Mouse (Mus musculus) ES-Bruce4 (cell line): ENCODE measurements at regions not wholly inside any gene's neighbourhood (a gene's known extent, or its start where the extent isn't known, plus 50 kb on each side); places are given as distances from the start of the nearest gene placed in this dataset.

Source experiments
- H3K27ac ChIP-seq: 2 replicates; pipeline ENCODE4 v1.5.1; 2012; ENCODE audit warnings: low read length, inconsistent platforms; ENCODE audit not compliant: insufficient read depth
- H3K27me3 ChIP-seq: 2 replicates; pipeline ENCODE4 v1.6.1; 2012; ENCODE audit warnings: mild to moderate bottlenecking, low read length, inconsistent platforms; ENCODE audit not compliant: control insufficient read depth, poor library complexity, insufficient read depth, severe bottlenecking
- H3K36me3 ChIP-seq: 2 replicates; pipeline ENCODE4 v1.6.1; 2012; ENCODE audit warnings: inconsistent platforms, mild to moderate bottlenecking, low read length, moderate library complexity; ENCODE audit not compliant: control insufficient read depth, poor library complexity, insufficient read depth, severe bottlenecking
- H3K4me1 ChIP-seq: one replicate; pipeline ENCODE4 v1.8.1; 2011; ENCODE audit warnings: low read length; ENCODE audit not compliant: control insufficient read depth, insufficient read depth
- H3K4me3 ChIP-seq: 2 replicates; pipeline ENCODE4 v1.5.1; 2011; ENCODE audit warnings: low read depth, mild to moderate bottlenecking, low read length
- H3K9ac ChIP-seq: 2 replicates; pipeline ENCODE4 v1.6.1; 2012; ENCODE audit warnings: low read depth, mild to moderate bottlenecking, inconsistent platforms; ENCODE audit not compliant: poor library complexity, severe bottlenecking
- H3K9me3 ChIP-seq: replicated peaks from 2 replicates; pipeline ENCODE4 v1.6.1; 2012; ENCODE audit warnings: mild to moderate bottlenecking, low read length, inconsistent platforms; ENCODE audit not compliant: control insufficient read depth, poor library complexity, insufficient read depth, severe bottlenecking
- CTCF ChIP-seq: IDR thresholded peaks from one replicate; pipeline ENCODE4 v1.8.1; 2011; ENCODE audit warnings: low read depth, low read length
- EP300 ChIP-seq: IDR thresholded peaks from 2 replicates; pipeline ENCODE4 v1.6.1; 2011; ENCODE audit warnings: low read depth, low read length; ENCODE audit not compliant: insufficient read depth
- POLR2A ChIP-seq: IDR thresholded peaks from one replicate; pipeline ENCODE4 v1.8.1; 2011; ENCODE audit warnings: low read length; ENCODE audit not compliant: insufficient read depth

DNA sequence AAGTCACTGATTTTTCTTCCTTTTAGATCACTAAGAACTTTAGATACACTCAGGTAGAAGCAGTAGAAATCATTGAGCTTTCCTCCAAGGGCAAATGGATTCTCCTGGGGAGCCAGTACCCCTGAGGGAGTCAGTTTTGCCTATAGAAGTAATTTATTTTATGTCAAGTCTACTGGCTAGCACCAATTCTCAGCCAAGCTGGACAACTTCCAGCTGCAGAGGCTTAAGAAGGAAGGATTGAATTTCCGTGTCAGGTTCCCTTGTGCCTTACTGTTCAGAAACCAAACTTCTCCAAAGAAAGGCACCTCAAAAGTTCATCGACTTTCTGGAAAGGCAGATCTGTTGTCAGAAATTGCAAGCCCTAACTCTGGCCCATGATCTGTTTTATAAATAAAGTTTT, 205.2 kb upstream of the A1bg start:
- no peaks in the 10 kb centered on the region for H3K36me3 ChIP-seq
- no peaks in the 10 kb centered on the region for H3K4me1 ChIP-seq
- no peak overlapping the region for H3K27ac ChIP-seq
- TF ChIP-seq POLR2A (no peak), CTCF (no peak), EP300 (no peak)
- H3K4me3 ChIP-seq, result no peak overlapping the region
- no peak overlapping the region for H3K9ac ChIP-seq
- no peaks in the 10 kb centered on the region for H3K27me3 ChIP-seq
- H3K9me3 ChIP-seq, result no peaks in the 10 kb centered on the region; the same call in 1 of the 2 replicates

DNA sequence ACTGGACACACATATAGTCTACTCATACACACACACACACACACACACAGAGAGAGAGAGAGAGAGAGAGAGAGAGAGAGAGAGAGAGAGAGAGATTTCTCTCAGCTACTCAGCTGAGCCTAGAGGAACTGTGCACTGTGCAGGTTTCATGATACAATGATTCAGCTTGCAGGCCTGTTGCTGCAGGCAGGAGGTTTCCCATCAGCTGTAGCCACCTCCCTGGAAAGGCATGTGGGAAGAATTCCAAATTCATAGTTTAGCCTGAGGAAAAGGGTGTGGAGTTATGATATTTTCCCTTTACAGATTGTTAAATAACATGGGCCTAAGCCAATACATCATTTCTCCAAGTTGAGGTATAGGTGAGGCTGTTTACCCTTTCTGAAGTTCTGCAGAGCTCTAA, 204.3 kb upstream of the A1bg start:
- H3K27ac ChIP-seq, result no peak overlapping the region
- no peaks in the 10 kb centered on the region for H3K4me1 ChIP-seq
- H3K9me3 ChIP-seq, result no peaks in the 10 kb centered on the region; the same call in 1 of the 2 replicates
- no peaks in the 10 kb centered on the region for H3K27me3 ChIP-seq
- no peak overlapping the region for H3K9ac ChIP-seq
- TF ChIP-seq EP300, result no peak
- TF ChIP-seq POLR2A, result no peak
- no peak for TF ChIP-seq CTCF
- H3K4me3 ChIP-seq, result no peak overlapping the region
- H3K36me3 ChIP-seq, result no peaks in the 10 kb centered on the region

DNA sequence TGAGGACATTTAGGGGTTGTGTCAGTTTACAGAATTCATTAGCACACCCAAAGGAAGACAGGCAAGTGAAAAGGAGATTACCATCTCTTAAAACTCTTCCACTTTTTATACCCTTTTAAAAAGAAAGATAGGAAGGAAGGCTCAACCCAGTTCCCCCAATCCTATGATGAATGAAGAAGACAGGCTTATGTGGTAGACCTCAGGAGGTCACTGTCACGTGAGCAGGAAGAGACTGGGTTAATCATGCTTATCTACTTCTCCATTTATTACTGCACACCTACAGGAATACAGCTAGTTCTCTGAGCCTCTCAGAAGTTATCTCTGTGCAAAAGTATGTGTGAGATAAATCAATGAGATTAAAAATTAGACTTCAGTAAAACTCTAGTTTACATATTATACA, 194.1 kb upstream of the A1bg start:
- H3K36me3 ChIP-seq, result no peaks in the 10 kb centered on the region
- no peak overlapping the region for H3K9ac ChIP-seq
- H3K27me3 ChIP-seq, result no peaks in the 10 kb centered on the region
- H3K4me3 ChIP-seq, result no peak overlapping the region
- no peak overlapping the region for H3K27ac ChIP-seq
- no peaks in the 10 kb centered on the region for H3K4me1 ChIP-seq
- no peaks in the 10 kb centered on the region for H3K9me3 ChIP-seq
- no peak for TF ChIP-seq CTCF
- no peak for TF ChIP-seq POLR2A
- TF ChIP-seq EP300, result no peak

DNA sequence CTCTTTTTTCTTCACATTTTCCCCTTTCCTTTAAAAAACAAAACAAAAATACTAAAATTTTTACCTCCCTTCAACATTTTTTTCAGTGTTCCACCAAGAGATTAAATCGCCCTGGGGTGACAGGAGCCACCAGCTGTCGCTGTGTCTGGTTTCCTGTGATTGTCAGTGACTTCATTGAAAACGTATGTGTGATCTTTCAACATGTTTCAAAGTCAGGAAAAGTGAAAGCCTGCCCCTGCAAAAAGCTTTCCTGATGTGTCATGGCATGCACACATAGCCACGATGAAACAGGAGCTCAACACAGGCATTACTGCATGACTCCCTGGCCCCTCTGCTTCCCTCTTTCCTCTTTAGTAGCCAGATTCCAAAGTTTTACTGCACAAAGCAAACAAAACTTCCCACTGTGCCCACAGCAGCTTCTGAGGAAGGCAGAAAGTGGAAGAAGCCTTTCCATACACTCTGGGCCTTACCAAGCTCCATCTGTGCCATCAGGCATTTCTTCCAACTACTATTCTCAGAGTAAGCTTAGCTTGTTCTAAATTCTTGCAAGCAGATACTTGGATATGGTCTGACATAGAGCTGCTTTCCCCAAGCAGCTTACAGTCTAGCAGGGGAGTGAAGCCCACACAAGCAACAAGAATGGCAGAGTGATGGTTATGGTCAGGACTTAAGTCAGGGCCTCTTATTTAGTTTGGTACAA, 186.8 kb upstream of the A1bg start:
- no peaks in the 10 kb centered on the region for H3K4me1 ChIP-seq
- no peaks in the 10 kb centered on the region for H3K9me3 ChIP-seq
- no peak overlapping the region for H3K27ac ChIP-seq
- no peak overlapping the region for H3K9ac ChIP-seq
- no peaks in the 10 kb centered on the region for H3K27me3 ChIP-seq
- H3K36me3 ChIP-seq, result no peaks in the 10 kb centered on the region
- no peak for TF ChIP-seq EP300
- TF ChIP-seq POLR2A, result no peak
- no peak overlapping the region for H3K4me3 ChIP-seq

DNA sequence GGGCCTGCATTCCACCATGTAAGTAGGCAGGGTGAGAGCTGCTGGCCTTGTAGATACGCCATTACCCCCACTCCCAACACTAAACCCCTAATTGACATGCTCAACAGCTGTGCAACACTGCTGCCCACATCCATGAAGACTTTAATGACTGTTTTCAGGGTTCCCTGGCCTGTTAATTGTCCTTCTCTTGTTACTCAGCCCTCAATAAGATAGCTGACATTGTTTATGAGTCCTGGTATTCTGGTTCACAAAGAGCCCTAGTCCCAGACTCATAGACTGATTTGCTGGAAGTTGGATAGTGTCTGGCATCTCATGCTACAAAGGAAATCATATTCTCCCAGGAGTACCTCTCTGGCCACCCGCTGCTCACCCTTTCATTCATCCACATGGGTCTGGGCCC, 186.1 kb upstream of the A1bg start:
- Histone ChIP-seq H3K36me3 (no peaks in the 10 kb centered on the region), H3K4me1 (no peaks in the 10 kb centered on the region), H3K27me3 (no peaks in the 10 kb centered on the region), H3K9ac (no peak overlapping the region), H3K27ac (no peak overlapping the region), H3K9me3 (no peaks in the 10 kb centered on the region), H3K4me3 (no peak overlapping the region)
- TF ChIP-seq POLR2A, result no peak

DNA sequence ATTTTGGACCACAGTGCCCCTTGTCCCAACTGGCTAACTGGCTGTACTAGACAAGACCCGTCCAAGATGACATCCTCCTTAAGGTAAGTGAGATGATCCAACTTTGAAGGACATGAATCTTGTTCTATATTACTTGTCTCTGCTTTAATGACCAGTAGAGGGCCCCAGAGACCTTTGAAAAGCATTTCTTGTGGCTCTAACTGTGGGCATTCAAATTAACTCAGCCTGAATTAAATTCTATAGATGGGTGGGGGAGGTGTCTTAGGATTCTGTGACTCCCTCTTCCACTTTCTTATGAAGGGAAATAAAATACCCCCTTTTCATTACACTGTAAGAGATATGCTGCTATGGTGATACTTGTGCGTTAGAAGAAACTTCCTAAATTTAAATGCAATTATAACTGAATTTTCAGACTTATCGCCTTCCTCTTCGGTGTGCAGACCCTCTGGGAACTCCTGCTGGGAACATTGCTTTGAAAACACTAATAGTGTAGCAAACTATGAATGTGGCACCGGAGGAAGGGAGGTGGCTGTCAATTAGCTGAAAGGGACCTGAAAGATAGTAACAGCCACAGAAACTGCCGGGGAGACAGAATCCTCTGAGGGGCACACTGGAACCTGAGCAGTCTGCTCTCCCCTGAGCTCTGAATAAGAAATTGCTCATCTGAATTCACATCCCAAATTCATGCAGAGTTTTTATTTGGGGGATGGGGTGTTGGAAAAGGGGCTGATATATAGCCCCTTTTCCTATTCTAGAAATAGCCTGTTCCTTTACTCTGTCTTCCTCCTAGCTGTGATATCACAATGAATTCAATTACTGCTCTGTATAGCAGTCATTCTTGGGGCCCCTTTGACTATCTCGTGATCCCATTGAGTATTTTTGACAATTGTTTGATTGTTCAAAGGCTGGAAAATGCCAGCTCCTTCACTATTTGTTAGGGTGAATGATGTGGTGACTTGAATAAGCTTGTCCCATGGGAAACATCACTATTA, 179.9 kb upstream of the A1bg start:
- Histone ChIP-seq H3K27ac (no peak overlapping the region), H3K4me1 (no peaks in the 10 kb centered on the region), H3K27me3 (no peaks in the 10 kb centered on the region), H3K9ac (no peak overlapping the region), H3K36me3 (no peaks in the 10 kb centered on the region), H3K9me3 (no peaks in the 10 kb centered on the region), H3K4me3 (no peak overlapping the region)
- TF ChIP-seq CTCF (no peak), EP300 (no peak), POLR2A (no peak)
